Mouse (Mus musculus): ENCODE data around the gene Wfdc17.

DNA sequence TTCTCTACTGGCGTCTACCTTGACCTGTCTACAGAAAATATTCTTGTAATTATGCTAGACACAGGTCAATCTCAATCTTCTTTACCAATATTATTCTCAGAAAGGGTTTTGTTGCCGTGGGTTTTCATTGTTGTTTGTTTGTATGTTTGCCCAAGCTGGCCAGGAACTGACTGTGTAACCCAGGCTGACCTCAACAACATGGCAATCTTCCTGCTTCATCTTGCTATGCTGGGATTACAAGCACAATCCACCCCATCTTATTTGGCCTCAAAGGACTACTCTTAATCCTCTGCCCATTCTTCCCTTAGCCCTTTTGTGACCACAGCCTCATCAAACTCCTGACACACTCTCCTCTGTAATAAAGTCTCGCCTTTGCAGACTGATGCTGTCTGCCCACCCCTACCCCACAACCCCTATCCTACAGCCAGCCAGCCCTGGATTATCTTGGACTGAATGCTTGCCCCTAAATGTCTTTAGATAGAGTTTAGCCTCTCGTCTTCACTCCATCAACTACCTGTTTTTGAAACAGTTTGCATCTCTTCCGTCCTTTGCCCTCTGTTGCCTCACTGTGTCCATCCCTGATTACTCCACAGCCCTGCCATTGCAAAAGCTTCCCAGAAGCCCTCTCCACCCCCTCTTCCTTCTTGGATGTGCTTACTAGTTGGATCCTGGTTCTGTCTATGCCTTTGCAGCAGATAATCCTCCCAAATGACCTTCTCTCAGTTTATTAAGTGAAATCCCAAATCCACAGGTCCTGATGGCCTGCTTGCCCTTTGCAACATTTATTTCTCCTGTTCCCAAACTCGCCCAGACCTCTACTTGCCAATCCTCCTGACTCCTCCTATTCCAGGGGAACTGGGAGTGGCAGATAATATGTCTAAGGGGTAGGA, 43.8 kb downstream of the Wfdc17 start:
- TF ChIP-seq POLR2A (IDR thresholded peaks at IDR 0.05; ENCODE audit: borderline replicate concordance, low read depth, low read length) (no peak), CTCF (IDR thresholded peaks at IDR 0.05; ENCODE audit: low read depth, low read length) (no peak)
